Mouse (Mus musculus) MEL (cell line): ENCODE results near the gene Hax1. TPM values are rescaled to one million over a fixed set of nuclear protein-coding genes. Genes with fewer than 3 reads are reported as not detected.

Experiments
- DNase-seq: peaks from one replicate; pipeline ENCODE4 v3.0.0; 2011; ENCODE audit warnings: low read depth, low spot score
- H3K27ac ChIP-seq: 2 replicates; pipeline ENCODE4 v1.5.1; 2012; ENCODE audit warnings: low read depth, mild to moderate bottlenecking, control low read depth, low read length, moderate library complexity; ENCODE audit not compliant: control insufficient read depth
- H3K27me3 ChIP-seq, 2 experiments: fragments of 150-350 bp in 1 of 2; sonication (generic) in 1 of 2; 2 replicates each; pipeline ENCODE4 v1.6.1; 2012; ENCODE audit warnings: low read length in 2 of 2, mild to moderate bottlenecking in 2 of 2, improper control_type of control experiment in 1 of 2, moderate library complexity in 1 of 2; ENCODE audit not compliant: insufficient read depth in 2 of 2, control insufficient read depth in 1 of 2
- H3K36me3 ChIP-seq, 2 experiments: 2 replicates each; pipeline ENCODE4 v1.6.1; 2012 to 2014; ENCODE audit warnings: low read length in 2 of 2, improper control_type of control experiment in 1 of 2, inconsistent platforms in 1 of 2, mild to moderate bottlenecking in 1 of 2; ENCODE audit not compliant: insufficient read depth in 2 of 2, control insufficient read depth in 1 of 2
- H3K4me1 ChIP-seq, 2 experiments: fragments of 150-350 bp in 1 of 2; sonication (generic) in 1 of 2; 2 replicates each; pipeline ENCODE4 v1.6.1; 2012; ENCODE audit warnings: low read length in 2 of 2, improper control_type of control experiment in 1 of 2, mild to moderate bottlenecking in 1 of 2; ENCODE audit not compliant: insufficient read depth in 2 of 2, control insufficient read depth in 1 of 2
- H3K4me3 ChIP-seq, 2 experiments: fragments of 150-350 bp in 1 of 2; sonication (generic) in 1 of 2; 2 replicates each; pipeline ENCODE4 v1.5.1; 2012; ENCODE audit warnings: low read depth in 2 of 2, low read length in 2 of 2, mild to moderate bottlenecking in 2 of 2, moderate library complexity in 2 of 2, control low read depth in 1 of 2, improper control_type of control experiment in 1 of 2; ENCODE audit not compliant: control insufficient read depth in 1 of 2, insufficient read depth in 1 of 2
- H3K79me2 ChIP-seq: 2 replicates; pipeline ENCODE4 v1.6.1; 2012; ENCODE audit warnings: mild to moderate bottlenecking, low read length, moderate library complexity; ENCODE audit not compliant: control insufficient read depth, poor library complexity, insufficient read depth
- H3K9ac ChIP-seq: 2 replicates; pipeline ENCODE4 v1.6.1; 2012; ENCODE audit warnings: low read depth, mild to moderate bottlenecking, control low read depth, low read length, moderate library complexity; ENCODE audit not compliant: control insufficient read depth, poor library complexity, severe bottlenecking
- H3K9me3 ChIP-seq: fragments of 150-350 bp; sonication (generic); replicated peaks from 2 replicates; pipeline ENCODE4 v1.6.1; 2012; ENCODE audit warnings: mild to moderate bottlenecking, low read length, improper control_type of control experiment, moderate library complexity; ENCODE audit not compliant: insufficient read depth
- CHD1 ChIP-seq: IDR thresholded peaks from 2 replicates; pipeline ENCODE4 v1.6.1; 2012; ENCODE audit warnings: low read depth, mild to moderate bottlenecking, inconsistent platforms, low read length, improper control_type of control experiment
- CTCF ChIP-seq, 3 experiments: IDR thresholded peaks in 2 of 3; conservative IDR thresholded peaks in 1 of 3; 2 replicates each; pipeline ENCODE4 v1.5.1; 2011 to 2012; ENCODE audit warnings: low read length in 3 of 3, low read depth in 2 of 3, mild to moderate bottlenecking in 2 of 3, improper control_type of control experiment in 1 of 3, inconsistent platforms in 1 of 3, mixed read lengths in 1 of 3, moderate library complexity in 1 of 3; ENCODE audit not compliant: control insufficient read depth in 1 of 3, insufficient read depth in 1 of 3, poor library complexity in 1 of 3, severe bottlenecking in 1 of 3
- ELF1 ChIP-seq: IDR thresholded peaks from 2 replicates; pipeline ENCODE4 v1.6.1; 2014; ENCODE audit warnings: low read depth, mild to moderate bottlenecking, inconsistent platforms, low read length, improper control_type of control experiment, moderate library complexity
- GABPA ChIP-seq: IDR thresholded peaks from 2 replicates; pipeline ENCODE4 v1.6.1; 2012; ENCODE audit warnings: low read depth, mild to moderate bottlenecking, inconsistent platforms, low read length, improper control_type of control experiment, moderate library complexity
- HCFC1 ChIP-seq: IDR thresholded peaks from 2 replicates; pipeline ENCODE4 v1.6.1; 2012; ENCODE audit warnings: low read depth, mild to moderate bottlenecking, inconsistent platforms, low read length, improper control_type of control experiment, moderate library complexity
- KAT2A ChIP-seq: conservative IDR thresholded peaks from 2 replicates; pipeline ENCODE4 v1.6.1; 2012; ENCODE audit warnings: low read depth, low read length, improper control_type of control experiment, inconsistent platforms
- MAX ChIP-seq: IDR thresholded peaks from 2 replicates; pipeline ENCODE4 v1.6.1; 2011; ENCODE audit warnings: low read length, improper control_type of control experiment
- MEF2A ChIP-seq: IDR thresholded peaks from 2 replicates; pipeline ENCODE4 v1.6.1; 2014; ENCODE audit warnings: low read depth, mild to moderate bottlenecking, inconsistent platforms, low read length, improper control_type of control experiment; ENCODE audit not compliant: poor library complexity, insufficient replicate concordance, severe bottlenecking; ENCODE audit errors: extremely low read depth
- MYC ChIP-seq: IDR thresholded peaks from 2 replicates; pipeline ENCODE4 v1.6.1; 2011; ENCODE audit warnings: low read depth, mild to moderate bottlenecking, low read length, improper control_type of control experiment, moderate library complexity
- NELFE ChIP-seq: IDR thresholded peaks from 2 replicates; pipeline ENCODE4 v1.6.1; 2011; ENCODE audit warnings: low read depth, low read length, improper control_type of control experiment
- RAD21 ChIP-seq: IDR thresholded peaks from 2 replicates; pipeline ENCODE4 v1.6.1; 2011; ENCODE audit warnings: mild to moderate bottlenecking, low read depth, low read length, improper control_type of control experiment
- SIN3A ChIP-seq: IDR thresholded peaks from 2 replicates; pipeline ENCODE4 v1.6.1; 2012; ENCODE audit warnings: low read length, improper control_type of control experiment, inconsistent platforms
- SMC3 ChIP-seq: IDR thresholded peaks from 2 replicates; pipeline ENCODE4 v1.6.1; 2011; ENCODE audit warnings: low read depth, low read length, improper control_type of control experiment
- TAL1 ChIP-seq: IDR thresholded peaks from 2 replicates; pipeline ENCODE4 v1.6.1; 2012; ENCODE audit warnings: mild to moderate bottlenecking, inconsistent platforms, low read length, moderate library complexity, mixed read lengths
- TBP ChIP-seq: IDR thresholded peaks from 2 replicates; pipeline ENCODE4 v1.8.0; 2011; ENCODE audit warnings: low read depth, low read length, improper control_type of control experiment
- TCF12 ChIP-seq: IDR thresholded peaks from 2 replicates; pipeline ENCODE4 v1.6.1; 2014; ENCODE audit warnings: low read depth, mild to moderate bottlenecking, inconsistent platforms, low read length, improper control_type of control experiment, moderate library complexity
- UBTF ChIP-seq: IDR thresholded peaks from 2 replicates; pipeline ENCODE4 v1.6.1; 2012; ENCODE audit warnings: low read depth, mild to moderate bottlenecking, inconsistent platforms, low read length, improper control_type of control experiment, moderate library complexity, borderline replicate concordance; ENCODE audit not compliant: insufficient read depth
- ZKSCAN1 ChIP-seq: IDR thresholded peaks from 2 replicates; pipeline ENCODE4 v1.6.1; 2012; ENCODE audit warnings: low read depth, mild to moderate bottlenecking, inconsistent platforms, low read length, improper control_type of control experiment, moderate library complexity
- polyA plus RNA-seq, 2 experiments: library from polyadenylated mRNA; stranded (reverse) in 1 of 2; unstranded in 1 of 2; fragments of >175 nt in 1 of 2; fragments of >200 nt in 1 of 2; gene quantifications; 2 replicates each; pipeline versions ENCODE4 v1.2.1 to v1.2.4; 2012; ENCODE audit warnings: low replicate concordance in 2 of 2, low read depth in 1 of 2; ENCODE audit not compliant: insufficient read length in 2 of 2, insufficient read depth in 1 of 2, missing spikeins in 1 of 2
- total RNA-seq: library from RNA; depleted of rRNA; stranded (reverse); fragments of 300-350 nt; gene quantifications from 2 replicates; pipeline ENCODE4 v1.2.3, GENCODE M21; 2012

Gene Hax1
- total and polyA plus RNA-seq, 3 experiments: 232 to 322 TPM; not detected in 1

- Histone ChIP-seq H3K27me3 (no peaks in the 10 kb centered on the region), H3K79me2 (peaks cover 10% of the 10 kb centered on the region), H3K36me3 (peaks cover 19 to 26% of the 10 kb centered on the region in 2 experiments), H3K9ac (peak overlapping the region; percentile 87), H3K4me1 (peaks cover 4 to 6% of the 10 kb centered on the region in 2 experiments; a peak in 3 of 4 replicates), H3K27ac (peak overlapping the region; percentile 82), H3K4me3 (peak overlapping the region; percentile 74 to 92), H3K9me3 (no peaks in the 10 kb centered on the region)
- no peak for TF ChIP-seq NELFE
- TF ChIP-seq GABPA: no peak
- no peak for TF ChIP-seq TCF12
- no peak for DNase-seq
Measured at GRCm38 (mm10) chr3:89999090-89999489, 510 bp upstream of the Hax1 start.

- Histone ChIP-seq H3K9ac (peak overlapping the region; percentile 87), H3K4me3 (peak overlapping the region; percentile 74 to 92), H3K36me3 (peaks cover 19 to 22% of the 10 kb centered on the region in 2 experiments), H3K4me1 (peaks cover 4 to 6% of the 10 kb centered on the region in 2 experiments; a peak in 3 of 4 replicates), H3K27me3 (no peaks in the 10 kb centered on the region), H3K79me2 (peaks cover 10% of the 10 kb centered on the region), H3K9me3 (no peaks in the 10 kb centered on the region), H3K27ac (peak overlapping the region; percentile 50)
- TF ChIP-seq ZKSCAN1 (no peak), MAX (peak; percentile 65; the same call in 1 of the 2 replicates)
- peak; percentile 60 for DNase-seq
Measured at GRCm38 (mm10) chr3:89997791-89998495, 637 bp downstream of the Hax1 start.

GRCm38 (mm10) chr3:89994807-89995515 is 3.6 kb downstream of the Hax1 start:
- H3K4me3 ChIP-seq: no peak overlapping the region
- no peak for TF ChIP-seq RAD21
- peak; percentile 11 to 49 (median 38); a peak in 4 of 6 replicates for TF ChIP-seq CTCF (IDR thresholded peaks at IDR 0.05 in 2 of 3, conservative IDR thresholded peaks at IDR 0.05 in 1 of 3; ENCODE audit: control insufficient read depth in 1 of 3, insufficient read depth in 1 of 3, low read depth in 2 of 3, low read length in 3 of 3, poor library complexity in 1 of 3, severe bottlenecking in 1 of 3)
- TF ChIP-seq ELF1: no peak
- TF ChIP-seq TBP: no peak
- TF ChIP-seq NELFE: no peak
- TF ChIP-seq UBTF: no peak
- 0 out of 2 replicates have a peak, but pooled peaks have one; percentile 64 for TF ChIP-seq MYC
- TF ChIP-seq CHD1: no peak
- TF ChIP-seq SMC3: peak; percentile 32
- no peak for TF ChIP-seq SIN3A
- TF ChIP-seq KAT2A: no peak
- no peak for TF ChIP-seq HCFC1
- no peak for TF ChIP-seq TCF12
- no peak for TF ChIP-seq MEF2A
- no peak for TF ChIP-seq TAL1
- TF ChIP-seq, all 39 proteins: peak for 3
- Histone ChIP-seq H3K9ac (no peak overlapping the region), H3K27ac (no peak overlapping the region), H3K9me3 (no peaks in the 10 kb centered on the region), H3K36me3 (peaks cover 13 to 18% of the 10 kb centered on the region in 2 experiments), H3K79me2 (peaks cover 10% of the 10 kb centered on the region), H3K27me3 (no peaks in the 10 kb centered on the region), H3K4me1 (peaks cover 4 to 6% of the 10 kb centered on the region in 2 experiments; a peak in 3 of 4 replicates)
- DNase-seq: peak; percentile 57
